Mouse (Mus musculus): ENCODE results near the gene Tdrkh.

GRCm38 (mm10) chr3:94399663-94400310 is 13.3 kb upstream of the Tdrkh start:
- no peak for TF ChIP-seq CTCF (IDR thresholded peaks at IDR 0.05; ENCODE audit: extremely low read depth, insufficient read depth, low read length)
- no peak for TF ChIP-seq POLR2A (IDR thresholded peaks at IDR 0.05; ENCODE audit: extremely low read depth, insufficient read depth, low read length)
